In the genomic region with DNA sequence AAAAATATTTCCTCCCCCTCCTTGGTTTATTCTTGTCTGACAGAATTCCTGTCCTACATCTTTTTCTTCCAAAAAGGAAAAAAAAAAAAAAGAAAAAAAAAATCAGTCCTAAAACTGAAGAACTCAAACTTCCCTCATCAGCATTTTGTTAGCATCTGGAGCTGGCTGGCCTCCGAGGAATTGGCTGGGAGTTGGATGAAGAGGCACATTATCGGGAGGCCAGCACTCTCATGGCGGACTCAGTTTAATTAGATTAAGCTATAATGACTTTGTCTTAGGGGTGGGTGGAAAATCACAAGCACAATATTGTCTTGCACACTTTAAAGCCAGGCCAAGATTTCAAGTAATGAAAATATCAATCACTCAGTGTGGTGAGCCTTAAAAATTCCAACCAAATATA, we compare ENCODE assay signal across 24 mouse cellular contexts.
DNase-seq lines count a peak whose midpoint lies in the region; ATAC-seq and TF ChIP-seq lines count a peak whose summit lies in the region.
"Had no signal": no experiment of that assay in that cellular context is flagged by ENCODE, and none has a peak within 500 bp of the region (broad histone marks: within the 10 kb centered on the region; RNA-seq: fewer than 3 reads in every experiment).

No protein-coding gene starts in this region.

- no peaks in the 10 kb centered on the region for H3K4me1 ChIP-seq in lung, embryonic 14.5 days (ENCODE audit: insufficient read depth)
- no peaks in the 10 kb centered on the region; the same call in 1 of the 2 replicates for H3K4me1 ChIP-seq in lung, adult 2 months (ENCODE audit: control insufficient read depth, insufficient read depth, low read length)
- H3K4me1 ChIP-seq: forebrain, embryonic 12.5 days; heart, embryonic 10.5 days had no signal

- no peak overlapping the region for H3K4me2 ChIP-seq in lung, embryonic 14.5 days
- H3K4me2 ChIP-seq: embryonic facial prominence, embryonic 13.5 days; forebrain, embryonic 12.5 days; hindbrain, embryonic 12.5 days had no signal

- DNase-seq in gastrocnemius, postnatal 10 days, result peak; percentile 24
- DNase-seq in gastrocnemius, adult 18-20 months (ENCODE audit: low spot score), result no peak
- DNase-seq in kidney, postnatal 10 days, result peak; percentile 57
- no peak for DNase-seq in kidney, adult 11 months
- DNase-seq in lung, embryonic 14.5 days, result peak; percentile 48
- DNase-seq in lung, adult 2 months, result no peak
- peak; percentile 53 for DNase-seq in brain, embryonic 14.5 days (ENCODE audit: low read depth)
- DNase-seq: adrenal gland, postnatal 14 days; B cell, adult 2 months; cerebellum, adult 18-20 months; cerebellum, adult 9-11 months; cerebellum, postnatal 36 days; gastrocnemius, postnatal 25 days; heart, postnatal 10 days; heart, postnatal 4 days had no signal

- WGBS in lung, embryonic 14.5 days, result 52% methylated on average over 3 of the region's 3 CpGs
- WGBS in lung, adult 2 months, result 83% methylated on average over 3 of the region's 3 CpGs

- no peak for TF ChIP-seq CTCF in lung, embryonic 14.5 days (IDR thresholded peaks at IDR 0.05; ENCODE audit: low read depth)
- TF ChIP-seq CTCF in lung, adult 2 months (IDR thresholded peaks at IDR 0.05; ENCODE audit: insufficient read depth, low read length), result no peak
- no peak for TF ChIP-seq CTCF in brain, embryonic 14.5 days (IDR thresholded peaks at IDR 0.05; ENCODE audit: borderline replicate concordance, extremely low read depth, insufficient read depth, insufficient read length)

- H3K27me3 ChIP-seq in lung, embryonic 14.5 days (ENCODE audit: insufficient read depth, low read length), result no peaks in the 10 kb centered on the region
- H3K27me3 ChIP-seq: embryonic facial prominence, embryonic 13.5 days; forebrain, embryonic 12.5 days; hindbrain, embryonic 12.5 days had no signal

- no peak overlapping the region for H3K9ac ChIP-seq in lung, embryonic 14.5 days
- H3K9ac ChIP-seq: embryonic facial prominence, embryonic 13.5 days; forebrain, embryonic 12.5 days; hindbrain, embryonic 12.5 days had no signal

- H3K36me3 ChIP-seq in lung, embryonic 14.5 days (ENCODE audit: insufficient read depth), result no peaks in the 10 kb centered on the region
- H3K36me3 ChIP-seq: embryonic facial prominence, embryonic 13.5 days; forebrain, embryonic 12.5 days; G1E; heart, embryonic 10.5 days; hindbrain, embryonic 12.5 days had no signal

- no peak overlapping the region for H3K27ac ChIP-seq in lung, embryonic 14.5 days (ENCODE audit: low read depth)
- H3K27ac ChIP-seq: embryonic facial prominence, embryonic 13.5 days; forebrain, embryonic 12.5 days; heart, embryonic 10.5 days; hindbrain, embryonic 12.5 days had no signal

- H3K4me3 ChIP-seq in lung, embryonic 14.5 days (ENCODE audit: low read depth, low read length), result no peak overlapping the region
- H3K4me3 ChIP-seq in lung, adult 2 months (replicated peaks; ENCODE audit: extremely low read depth, low read depth, low read length), result no peak overlapping the region
- H3K4me3 ChIP-seq: embryonic facial prominence, embryonic 13.5 days; forebrain, embryonic 12.5 days; heart, embryonic 10.5 days; hindbrain, embryonic 12.5 days had no signal

- ATAC-seq in lung, embryonic 14.5 days (ENCODE audit: insufficient read depth), result no peak
- ATAC-seq: activated CD4-positive, CD25-positive, alpha-beta regulatory T cell, adult 4 months; CD4-positive, CD25-positive, alpha-beta regulatory T cell, adult 4 months; hindbrain, embryonic 16.5 days; Patski had no signal

- no peak for TF ChIP-seq POLR2A in lung, adult 2 months (IDR thresholded peaks at IDR 0.05; ENCODE audit: borderline replicate concordance, extremely low read depth, low read depth, low read length)
- no peak for TF ChIP-seq POLR2A in brain, embryonic 14.5 days (IDR thresholded peaks at IDR 0.05; ENCODE audit: borderline replicate concordance, extremely low read depth, insufficient read depth, insufficient read length, poor library complexity, severe bottlenecking)

- H3K9me3 ChIP-seq in lung, embryonic 14.5 days (ENCODE audit: low read depth, low read length), result no peaks in the 10 kb centered on the region
- H3K9me3 ChIP-seq: embryonic facial prominence, embryonic 13.5 days; forebrain, embryonic 12.5 days; heart, embryonic 10.5 days; hindbrain, embryonic 12.5 days had no signal

Comparison
In these comparisons a context has a peak if more than half of its experiments do, and no peak if none do; other contexts are left out.
1. DNase-seq: peak in gastrocnemius, postnatal 10 days (single experiment), kidney, postnatal 10 days (single experiment), lung, embryonic 14.5 days (single experiment) and brain, embryonic 14.5 days (single experiment); none in gastrocnemius, adult 18-20 months (single experiment), kidney, adult 11 months (single experiment) and lung, adult 2 months (single experiment).